ENCODE assay signal across 10 mouse cellular contexts in the genomic region with DNA sequence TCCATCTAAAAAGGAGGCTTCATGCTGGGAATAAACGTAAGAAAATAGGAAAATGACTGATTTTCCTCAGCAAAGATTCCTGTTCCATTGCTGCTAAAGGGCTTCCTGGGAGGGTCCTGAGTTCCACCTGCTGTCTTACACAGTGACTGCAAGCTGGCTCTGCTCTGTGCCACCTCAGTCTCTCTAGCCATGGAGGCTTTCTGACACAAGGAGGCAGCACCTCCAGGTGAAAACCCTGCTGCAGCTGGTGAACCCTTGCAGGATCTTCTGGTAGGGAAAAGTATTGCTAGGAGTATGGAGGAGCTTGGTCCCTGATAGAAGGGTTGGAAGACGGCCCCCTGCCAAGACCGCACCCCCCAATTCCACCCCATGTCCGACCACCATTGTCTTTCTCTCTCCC. TPM values are rescaled to one million over a fixed set of nuclear protein-coding genes. Genes with fewer than 3 reads are reported as not detected.
DNase-seq lines count a peak whose midpoint lies in the region; TF ChIP-seq lines count a peak whose summit lies in the region.
"Had no signal": no experiment of that assay in that cellular context is flagged by ENCODE, and none has a peak within 500 bp of the region (broad histone marks: within the 10 kb centered on the region; RNA-seq: fewer than 3 reads in every experiment).

No protein-coding gene starts in this region.

- TF ChIP-seq CTCF in lung, adult 2 months (IDR thresholded peaks at IDR 0.05; ENCODE audit: insufficient read depth, low read length), result peak; percentile 40; the same call in 1 of the 2 replicates
- 0 out of 2 replicates have a peak, but pooled peaks have one; percentile 10 for TF ChIP-seq CTCF in brain, embryonic 14.5 days (IDR thresholded peaks at IDR 0.05; ENCODE audit: borderline replicate concordance, extremely low read depth, insufficient read depth, insufficient read length)
- peak; percentile 77; the same call in 1 of the 2 replicates for TF ChIP-seq CTCF in small intestine, adult 2 months (IDR thresholded peaks at IDR 0.05; ENCODE audit: extremely low read depth, insufficient read length, insufficient replicate concordance, low read depth, low read length)

- DNase-seq in lung, adult 2 months, result no peak
- no peak for DNase-seq in lung, postnatal 4 days
- DNase-seq in ES-CJ7 (ENCODE audit: low read depth, low spot score), result peak; percentile 78
- DNase-seq in brain, embryonic 14.5 days (ENCODE audit: low read depth), result no peak
- no peak for DNase-seq in urinary bladder, postnatal 4 days (ENCODE audit: low spot score in 2 of 2)
- no peak for DNase-seq in ovary, adult 18-20 months (ENCODE audit: low spot score)
- DNase-seq: heart, postnatal 36 days had no signal

- H3K4me3 ChIP-seq in lung, adult 2 months (replicated peaks; ENCODE audit: extremely low read depth, low read depth, low read length), result no peak overlapping the region
- H3K4me3 ChIP-seq in small intestine, adult 2 months (ENCODE audit: low read depth, low read length), result no peak overlapping the region
- H3K4me3 ChIP-seq: embryonic facial prominence, embryonic 15.5 days; megakaryocyte, embryonic 14.5 days had no signal

- H3K27ac ChIP-seq in small intestine, adult 2 months (ENCODE audit: insufficient read depth, low read depth, low read length), result no peak overlapping the region
- H3K27ac ChIP-seq: embryonic facial prominence, embryonic 15.5 days had no signal

- TF ChIP-seq POLR2A in lung, adult 2 months (IDR thresholded peaks at IDR 0.05; ENCODE audit: borderline replicate concordance, extremely low read depth, low read depth, low read length), result no peak
- no peak for TF ChIP-seq POLR2A in brain, embryonic 14.5 days (IDR thresholded peaks at IDR 0.05; ENCODE audit: borderline replicate concordance, extremely low read depth, insufficient read depth, insufficient read length, poor library complexity, severe bottlenecking)
- TF ChIP-seq POLR2A in small intestine, adult 2 months (IDR thresholded peaks at IDR 0.05; ENCODE audit: low read depth, low read length), result no peak

- 51% methylated on average over 4 of the region's 4 CpGs for WGBS in lung, adult 2 months
- WGBS in small intestine, adult 2 months, result 27% methylated on average over 4 of the region's 4 CpGs

- no peaks in the 10 kb centered on the region for H3K4me1 ChIP-seq in lung, adult 2 months (ENCODE audit: control insufficient read depth, insufficient read depth, low read length)
- H3K4me1 ChIP-seq in small intestine, adult 2 months (ENCODE audit: control insufficient read depth, insufficient read depth, insufficient read length, low read length), result no peaks in the 10 kb centered on the region
- H3K4me1 ChIP-seq: embryonic facial prominence, embryonic 15.5 days had no signal

- H3K27me3 ChIP-seq in small intestine, adult 2 months (ENCODE audit: control insufficient read depth, insufficient read depth, low read length), result no peaks in the 10 kb centered on the region
- H3K27me3 ChIP-seq: embryonic facial prominence, embryonic 15.5 days had no signal

- H3K36me3 ChIP-seq in small intestine, adult 2 months (ENCODE audit: control insufficient read depth, insufficient read depth, low read length), result no peaks in the 10 kb centered on the region
- H3K36me3 ChIP-seq: embryonic facial prominence, embryonic 15.5 days had no signal

RNA-seq across cellular contexts. Expression of a gene that starts 13.7 kb away (rescaled TPM):
- polyA plus RNA-seq in lung, adult 2 months (2012; rRNA removed), result 0.71 and 1.3 TPM in 2 replicates
- 0.04 and 0.08 TPM in 2 replicates for polyA plus RNA-seq in brain, embryonic 14.5 days (2012; rRNA removed)
- 0.74 and 1.6 TPM in 2 replicates for polyA plus RNA-seq in small intestine, adult 2 months (2012; rRNA removed)

RNA-seq across cellular contexts. Expression of a gene that starts 39.5 kb away (rescaled TPM):
- 15.2 and 21.6 TPM in 2 replicates for polyA plus RNA-seq in lung, adult 2 months (2012; rRNA removed)
- 0.03 and 0.16 TPM in 2 replicates for polyA plus RNA-seq in brain, embryonic 14.5 days (2012; rRNA removed)
- polyA plus RNA-seq in small intestine, adult 2 months (2012; rRNA removed), result 747 and 1,110 TPM in 2 replicates

RNA-seq across cellular contexts. Expression of a gene that starts 55.2 kb away (rescaled TPM):
- polyA plus RNA-seq in lung, adult 2 months (2012; rRNA removed), result 25.6 and 35.4 TPM in 2 replicates
- polyA plus RNA-seq in brain, embryonic 14.5 days (2012; rRNA removed), result 0.50 and 0.59 TPM in 2 replicates
- 15.1 and 64.1 TPM in 2 replicates for polyA plus RNA-seq in small intestine, adult 2 months (2012; rRNA removed)

RNA-seq across cellular contexts. Expression of a gene that starts 57.9 kb away (rescaled TPM):
- polyA plus RNA-seq in lung, adult 2 months (2012; rRNA removed), result 16.7 and 23.7 TPM in 2 replicates
- polyA plus RNA-seq in brain, embryonic 14.5 days (2012; rRNA removed), result 32.9 and 33.9 TPM in 2 replicates
- 4.2 and 9.6 TPM in 2 replicates for polyA plus RNA-seq in small intestine, adult 2 months (2012; rRNA removed)

Comparison
In these comparisons a context has a peak if more than half of its experiments do, and no peak if none do; other contexts are left out.
1. CTCF ChIP-seq: peak in every context shown above with its lines; median percentile 77 in small intestine, adult 2 months; 40 in lung, adult 2 months; 10 in brain, embryonic 14.5 days.
2. RNA of a gene that starts 39.5 kb away (polyA plus RNA-seq): 747 to 1,110 TPM in small intestine, adult 2 months; 15.2 to 21.6 TPM in lung, adult 2 months and 0.03 to 0.16 TPM in brain, embryonic 14.5 days; every median in the first group is over 10 times any median in the second.
3. RNA of a gene that starts 55.2 kb away (polyA plus RNA-seq): 15.1 to 64.1 TPM in small intestine, adult 2 months and 25.6 to 35.4 TPM in lung, adult 2 months; 0.50 to 0.59 TPM in brain, embryonic 14.5 days; every median in the first group is over 10 times any median in the second.